Mouse (Mus musculus): Measurements from ENCODE around the gene Fcer1g.

DNA sequence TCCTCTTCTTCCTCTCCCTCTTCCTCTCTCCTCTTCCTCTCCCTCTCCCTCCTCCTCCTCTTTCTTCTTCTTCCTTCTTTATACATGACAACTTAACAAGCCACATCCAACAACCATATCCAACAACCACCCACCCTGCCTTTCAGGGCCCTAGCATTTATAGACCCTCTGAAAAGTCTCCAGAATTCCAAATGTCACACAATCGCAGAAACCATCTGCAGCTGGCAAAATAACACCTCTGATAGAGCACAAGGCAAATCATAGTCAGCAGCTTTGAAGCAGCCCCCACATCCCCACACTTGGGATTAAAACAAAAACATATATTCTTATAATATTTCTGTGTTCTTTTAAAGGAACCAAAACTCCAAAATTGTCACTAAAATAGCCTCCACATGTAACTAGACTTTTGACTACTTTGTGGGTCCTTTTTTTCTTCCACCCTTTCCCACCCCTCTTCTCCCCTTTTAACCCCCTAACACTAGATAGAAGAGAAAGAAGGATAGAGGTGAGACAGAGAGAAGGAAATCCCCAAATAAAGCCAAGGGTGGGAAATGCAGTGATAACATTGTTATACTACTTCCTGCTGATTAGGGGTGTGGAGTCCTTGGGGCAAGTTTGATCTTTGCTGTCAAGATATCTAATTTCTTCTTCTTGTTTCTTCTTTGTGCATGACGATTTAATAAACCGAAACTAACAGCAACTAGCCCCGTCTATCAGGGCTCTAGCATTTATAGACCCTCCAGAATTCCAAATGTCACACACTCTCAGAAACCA lies 32.0 kb upstream of the Fcer1g start:
- TF ChIP-seq POLR2A (IDR thresholded peaks at IDR 0.05; ENCODE audit: low read depth, low read length) (no peak), CTCF (IDR thresholded peaks at IDR 0.05; ENCODE audit: extremely low read depth, insufficient read length, insufficient replicate concordance, low read depth, low read length) (no peak)
